Mouse (Mus musculus): ENCODE data around the gene Prokr1. TPM values are rescaled to one million over a fixed set of nuclear protein-coding genes. Genes with fewer than 3 reads are reported as not detected.

Prokr1 gene
- polyA plus RNA-seq, 1 experiment: 0.98 TPM

GRCm38 (mm10) chr6:87534855-87535575 lies 55.5 kb downstream of the Prokr1 start:
- Histone ChIP-seq H3K27ac (ENCODE audit: control insufficient read depth, insufficient read depth, low read depth, low read length) (no peak overlapping the region), H3K4me3 (ENCODE audit: control insufficient read depth, low read depth, low read length) (no peak overlapping the region)

GRCm38 (mm10) chr6:87532953-87533710 lies 57.4 kb downstream of the Prokr1 start, which contains the start of gene Arhgap25:
TSS of gene Arhgap25 (minus strand) at chr6:87533259.
- H3K4me1 ChIP-seq (ENCODE audit: control insufficient read depth, insufficient read depth, low read length): no peaks in the 10 kb centered on the region
- no peak for TF ChIP-seq CTCF (IDR thresholded peaks at IDR 0.05; ENCODE audit: control insufficient read depth, insufficient read depth, insufficient replicate concordance, low read depth, low read length)
- no peak within 1 kb of the TSS for H3K27ac ChIP-seq (ENCODE audit: control insufficient read depth, insufficient read depth, low read depth, low read length)
- H3K36me3 ChIP-seq (ENCODE audit: control insufficient read depth, insufficient read depth, low read length): no peaks in the 10 kb centered on the region
- no peaks in the 10 kb centered on the region for H3K27me3 ChIP-seq (ENCODE audit: control insufficient read depth, insufficient read depth, low read length)
- H3K4me3 ChIP-seq (ENCODE audit: control insufficient read depth, low read depth, low read length): no peak within 1 kb of the TSS

More at GRCm38 (mm10) chr6:87534855-87535575, 55.5 kb downstream of the Prokr1 start:
- Histone ChIP-seq H3K36me3 (ENCODE audit: control insufficient read depth, insufficient read depth, low read length) (no peaks in the 10 kb centered on the region), H3K27me3 (ENCODE audit: control insufficient read depth, insufficient read depth, low read length) (no peaks in the 10 kb centered on the region), H3K4me1 (ENCODE audit: control insufficient read depth, insufficient read depth, low read length) (no peaks in the 10 kb centered on the region)
- no peak for TF ChIP-seq CTCF (IDR thresholded peaks at IDR 0.05; ENCODE audit: control insufficient read depth, insufficient read depth, insufficient replicate concordance, low read depth, low read length)
- TF ChIP-seq POLR2A (IDR thresholded peaks at IDR 0.05; ENCODE audit: control insufficient read depth, low read depth, low read length): no peak

- Histone ChIP-seq H3K27me3 (ENCODE audit: control insufficient read depth, insufficient read depth, low read length) (no peaks in the 10 kb centered on the region), H3K36me3 (ENCODE audit: control insufficient read depth, insufficient read depth, low read length) (no peaks in the 10 kb centered on the region), H3K27ac (ENCODE audit: control insufficient read depth, insufficient read depth, low read depth, low read length) (no peak overlapping the region), H3K4me1 (ENCODE audit: control insufficient read depth, insufficient read depth, low read length) (no peaks in the 10 kb centered on the region), H3K4me3 (ENCODE audit: control insufficient read depth, low read depth, low read length) (no peak overlapping the region)
- TF ChIP-seq CTCF (IDR thresholded peaks at IDR 0.05; ENCODE audit: control insufficient read depth, insufficient read depth, insufficient replicate concordance, low read depth, low read length): no peak
- TF ChIP-seq POLR2A (IDR thresholded peaks at IDR 0.05; ENCODE audit: control insufficient read depth, low read depth, low read length): no peak
These were observed 59.0 kb downstream of the Prokr1 start for GRCm38 (mm10) chr6:87531456-87532015.

GRCm38 (mm10) chr6:87530386-87530785 lies 60.2 kb downstream of the Prokr1 start:
- H3K27me3 ChIP-seq (ENCODE audit: control insufficient read depth, insufficient read depth, low read length): no peaks in the 10 kb centered on the region
- TF ChIP-seq CTCF (IDR thresholded peaks at IDR 0.05; ENCODE audit: control insufficient read depth, insufficient read depth, insufficient replicate concordance, low read depth, low read length) (no peak), POLR2A (IDR thresholded peaks at IDR 0.05; ENCODE audit: control insufficient read depth, low read depth, low read length) (no peak)
- H3K36me3 ChIP-seq (ENCODE audit: control insufficient read depth, insufficient read depth, low read length): no peaks in the 10 kb centered on the region
- no peak overlapping the region for H3K27ac ChIP-seq (ENCODE audit: control insufficient read depth, insufficient read depth, low read depth, low read length)
- H3K4me1 ChIP-seq (ENCODE audit: control insufficient read depth, insufficient read depth, low read length): no peaks in the 10 kb centered on the region
- no peak overlapping the region for H3K4me3 ChIP-seq (ENCODE audit: control insufficient read depth, low read depth, low read length)

Other genes starting within 250 kb of the Prokr1 start
- 0.08 and 0.19 TPM in 2 replicates for gene Gkn1, start 239.8 kb downstream of the Prokr1 start, polyA plus RNA-seq (2012; rRNA removed)
- 0.24 and 0.70 TPM in 2 replicates for gene Gkn2, start 217.4 kb downstream of the Prokr1 start, polyA plus RNA-seq (2012; rRNA removed)
- 0.34 and 0.42 TPM in 2 replicates for gene Gkn3, start 201.8 kb downstream of the Prokr1 start, polyA plus RNA-seq (2012; rRNA removed)
- not detected in 2 replicates for gene Bmp10, start 161.7 kb downstream of the Prokr1 start, polyA plus RNA-seq (2012; rRNA removed)
- 0.08 and 0.14 TPM in 2 replicates for gene Arhgap25, start 57.5 kb downstream of the Prokr1 start, polyA plus RNA-seq (2012; rRNA removed)
- 3.3 and 3.8 TPM in 2 replicates for gene Aplf, start 81.5 kb upstream of the Prokr1 start, polyA plus RNA-seq (2012; rRNA removed)
- gene Efcc1, start 140.1 kb upstream of the Prokr1 start, polyA plus RNA-seq (2012; rRNA removed): 0.68 and 0.85 TPM in 2 replicates
- gene Gp9, start 187.3 kb upstream of the Prokr1 start, polyA plus RNA-seq (2012; rRNA removed): 0.17 TPM in 1 of 2 replicates, not detected in the other
- 19.5 and 20.0 TPM in 2 replicates for gene Rab43, start 221.4 kb upstream of the Prokr1 start, polyA plus RNA-seq (2012; rRNA removed)
- gene Gm45140, start 245.1 kb upstream of the Prokr1 start, polyA plus RNA-seq (2012; rRNA removed): 0.52 and 0.95 TPM in 2 replicates
- gene Isy1, start 248.1 kb upstream of the Prokr1 start, polyA plus RNA-seq (2012; rRNA removed): 6.4 and 6.7 TPM in 2 replicates